Mouse (Mus musculus): ENCODE data around the gene Agpat4. TPM values are rescaled to one million over a fixed set of nuclear protein-coding genes. Genes with fewer than 3 reads are reported as not detected.
A peak's percentile ranks its signal among the peaks of the same experiment; 100 is the strongest.

Agpat4 gene
- polyA plus RNA-seq, 1 experiment from 2014 or later: 65.7 TPM

DNA sequence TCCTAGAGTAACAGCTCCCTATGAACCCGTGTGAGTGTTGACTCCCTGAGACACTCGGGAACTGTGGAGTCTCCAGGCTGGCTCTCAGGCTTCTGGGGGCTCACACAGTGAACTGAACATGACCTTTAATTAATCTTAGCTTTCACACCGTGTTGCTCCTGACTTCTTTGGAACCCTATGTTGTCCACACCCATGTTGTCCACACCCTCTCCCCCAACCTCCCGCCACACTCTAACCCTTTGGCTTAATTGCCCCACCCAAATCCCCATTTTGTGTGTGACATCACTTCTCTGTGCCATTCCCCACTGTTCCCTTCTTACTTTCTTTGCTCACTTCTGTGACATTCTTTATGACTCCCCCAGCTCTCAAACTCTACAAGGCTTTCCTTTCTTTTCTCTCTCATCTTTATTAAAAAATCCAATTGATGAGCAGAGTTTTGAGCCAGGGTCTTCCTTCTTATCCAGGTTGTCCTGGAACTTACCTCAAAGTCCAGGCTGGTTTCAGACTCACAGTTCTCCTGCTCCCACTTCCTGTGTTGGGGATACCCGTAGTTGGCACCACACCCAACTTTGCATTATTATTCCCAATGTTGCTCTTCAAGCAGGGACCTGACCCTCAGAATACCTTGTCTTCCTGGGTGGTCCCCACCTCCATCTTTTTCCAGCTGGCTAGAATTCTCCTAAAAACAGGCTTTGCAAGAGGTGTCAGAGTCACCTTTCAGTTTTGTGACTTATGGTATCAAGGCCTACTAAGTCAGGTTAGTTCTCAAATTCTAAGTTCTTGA, 64.4 kb downstream of the Agpat4 start:
- H3K4me1 ChIP-seq: peaks cover 18% of the 10 kb centered on the region
- no peak for ATAC-seq (replicated peaks)
- H3K9ac ChIP-seq: no peak overlapping the region
- H3K4me2 ChIP-seq: no peak overlapping the region
- H3K4me3 ChIP-seq: no peak overlapping the region
- H3K9me3 ChIP-seq: no peaks in the 10 kb centered on the region
- no peak overlapping the region for H3K27ac ChIP-seq
- 86% methylated on average over 5 of the region's 5 CpGs for WGBS
- H3K36me3 ChIP-seq (replicated peaks): no peaks in the 10 kb centered on the region
- H3K27me3 ChIP-seq (replicated peaks): no peaks in the 10 kb centered on the region

DNA sequence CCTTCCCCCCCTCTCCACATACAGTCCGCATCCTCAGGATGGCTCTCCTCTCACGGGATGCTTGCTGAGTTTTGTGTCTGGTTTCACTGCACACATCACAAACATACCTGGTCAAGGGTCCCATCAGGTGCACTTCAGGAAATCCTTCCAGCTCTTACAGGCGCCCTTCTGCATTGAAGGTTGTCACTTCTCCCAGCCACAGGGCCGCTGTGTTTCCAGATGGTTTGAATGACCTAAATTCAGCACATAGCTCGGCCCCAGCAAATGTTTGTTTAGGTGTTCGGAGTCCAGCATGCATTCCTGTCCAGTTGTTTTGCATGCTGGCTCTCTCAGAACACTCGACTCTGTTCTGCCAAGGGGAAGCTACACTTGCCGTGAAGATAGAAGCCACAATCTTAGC, 65.8 kb downstream of the Agpat4 start:
- 82% methylated on average over 8 of the region's 8 CpGs for WGBS
- no peaks in the 10 kb centered on the region for H3K27me3 ChIP-seq (replicated peaks)
- no peak overlapping the region for H3K9ac ChIP-seq
- H3K4me1 ChIP-seq: peaks cover 17% of the 10 kb centered on the region
- no peaks in the 10 kb centered on the region for H3K36me3 ChIP-seq (replicated peaks)
- H3K4me2 ChIP-seq: no peak overlapping the region
- no peaks in the 10 kb centered on the region for H3K9me3 ChIP-seq
- no peak overlapping the region for H3K27ac ChIP-seq
- ATAC-seq (replicated peaks): no peak
- no peak overlapping the region for H3K4me3 ChIP-seq

DNA sequence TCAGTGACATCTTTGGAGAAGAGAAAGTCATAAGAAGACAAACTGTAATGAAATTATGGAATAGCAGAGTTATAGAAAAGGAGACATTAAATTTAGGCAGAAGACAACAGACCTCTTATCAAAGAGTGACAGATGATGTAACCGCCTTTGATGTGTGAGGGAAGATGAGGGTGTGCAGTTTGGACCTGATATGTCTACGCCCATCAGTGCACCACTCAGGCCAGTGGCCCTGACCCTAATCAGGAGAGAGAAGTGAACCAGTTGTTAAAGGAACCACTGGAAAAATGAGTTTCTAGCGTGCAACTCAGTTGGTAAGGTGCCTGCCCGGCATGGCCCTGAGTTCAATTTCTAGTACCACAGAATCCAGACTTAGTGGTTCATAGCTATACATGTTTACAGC, 67.4 kb downstream of the Agpat4 start:
- peaks cover 17% of the 10 kb centered on the region for H3K4me1 ChIP-seq
- 96% methylated on average over 4 of the region's 4 CpGs for WGBS
- no peak overlapping the region for H3K9ac ChIP-seq
- no peaks in the 10 kb centered on the region for H3K27me3 ChIP-seq (replicated peaks)
- no peak overlapping the region for H3K4me2 ChIP-seq
- H3K4me3 ChIP-seq: no peak overlapping the region
- H3K36me3 ChIP-seq (replicated peaks): no peaks in the 10 kb centered on the region
- no peak overlapping the region for H3K27ac ChIP-seq
- no peak for ATAC-seq (replicated peaks)
- H3K9me3 ChIP-seq: no peaks in the 10 kb centered on the region

DNA sequence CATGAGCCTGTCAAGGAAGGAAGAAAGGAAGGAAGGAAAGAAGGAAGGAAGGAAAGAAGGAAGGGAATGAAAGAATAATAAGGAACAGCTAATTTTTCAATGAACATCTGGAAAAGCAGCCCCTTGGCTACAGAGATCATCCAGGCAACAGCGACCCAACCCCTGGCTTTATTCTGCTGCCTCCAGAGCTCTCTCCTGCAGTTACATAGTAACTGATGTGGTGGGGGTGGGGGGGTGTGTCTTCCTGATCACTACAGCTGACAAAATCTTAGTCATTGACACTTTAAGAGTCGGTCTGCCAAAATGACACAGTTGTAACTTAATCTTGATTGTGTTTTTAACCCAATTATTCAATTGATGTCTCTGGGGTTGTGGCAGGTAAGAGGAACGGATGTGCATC, 67.8 kb downstream of the Agpat4 start:
- Histone ChIP-seq H3K4me1 (peaks cover 17% of the 10 kb centered on the region), H3K27me3 (replicated peaks) (no peaks in the 10 kb centered on the region), H3K27ac (no peak overlapping the region), H3K4me2 (no peak overlapping the region), H3K4me3 (no peak overlapping the region), H3K36me3 (replicated peaks) (no peaks in the 10 kb centered on the region), H3K9me3 (no peaks in the 10 kb centered on the region), H3K9ac (no peak overlapping the region)
- WGBS: 89% methylated on average over 3 of the region's 3 CpGs
- no peak for ATAC-seq (replicated peaks)

DNA sequence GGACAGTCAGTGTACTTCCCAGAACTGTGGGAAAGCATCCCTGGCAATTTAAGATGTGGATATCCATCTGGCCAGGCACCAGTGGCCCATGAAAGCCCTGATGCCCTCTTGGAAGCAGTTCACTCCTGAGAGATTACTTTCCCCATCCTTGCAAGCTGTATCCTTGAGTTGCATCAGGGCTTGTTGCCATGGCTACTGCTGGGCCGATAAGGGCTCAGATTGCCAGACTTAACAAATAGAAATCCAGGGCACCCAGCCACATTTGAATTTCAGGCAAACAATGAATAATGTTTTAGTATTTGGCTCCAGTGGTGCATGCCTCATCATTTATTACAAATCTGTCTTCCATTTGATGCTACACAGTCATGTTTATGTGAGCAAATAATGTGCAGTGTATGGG, 69.3 kb downstream of the Agpat4 start:
- peak; percentile 86 for ATAC-seq (replicated peaks)
- H3K27ac ChIP-seq: peak overlapping the region; percentile 61
- H3K4me3 ChIP-seq: no peak overlapping the region
- H3K9ac ChIP-seq: no peak overlapping the region
- no peaks in the 10 kb centered on the region for H3K36me3 ChIP-seq (replicated peaks)
- no peak overlapping the region for H3K4me2 ChIP-seq
- H3K27me3 ChIP-seq (replicated peaks): no peaks in the 10 kb centered on the region
- H3K9me3 ChIP-seq: no peaks in the 10 kb centered on the region
- 11% methylated on average over 1 of the region's 1 CpGs for WGBS
- peaks cover 17% of the 10 kb centered on the region for H3K4me1 ChIP-seq

DNA sequence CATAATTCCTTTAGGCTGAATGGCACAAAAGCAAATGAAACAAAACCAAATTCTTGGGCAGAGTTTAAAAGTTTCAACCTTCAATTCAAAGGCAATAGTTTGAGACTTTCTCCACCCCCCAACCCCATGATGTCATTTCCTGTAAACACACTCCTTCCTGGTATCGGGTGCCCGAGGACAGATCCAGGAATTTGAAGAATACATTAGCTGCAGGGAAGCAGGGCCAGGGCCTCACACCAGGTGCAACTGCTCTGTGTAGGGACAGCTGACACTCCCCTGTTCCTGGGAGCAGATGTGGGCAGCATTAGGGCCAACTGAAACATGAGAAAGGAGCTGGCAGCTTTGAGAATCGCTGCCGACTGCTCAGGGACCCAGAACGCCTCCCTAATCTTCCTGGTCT, 76.6 kb downstream of the Agpat4 start:
- no peak overlapping the region for H3K4me3 ChIP-seq
- H3K9me3 ChIP-seq: no peaks in the 10 kb centered on the region
- no peak overlapping the region for H3K9ac ChIP-seq
- H3K36me3 ChIP-seq (replicated peaks): no peaks in the 10 kb centered on the region
- no peak overlapping the region for H3K4me2 ChIP-seq
- no peaks in the 10 kb centered on the region for H3K4me1 ChIP-seq
- 60% methylated on average over 5 of the region's 5 CpGs for WGBS
- H3K27ac ChIP-seq: no peak overlapping the region
- no peak for ATAC-seq (replicated peaks)
- H3K27me3 ChIP-seq (replicated peaks): no peaks in the 10 kb centered on the region

DNA sequence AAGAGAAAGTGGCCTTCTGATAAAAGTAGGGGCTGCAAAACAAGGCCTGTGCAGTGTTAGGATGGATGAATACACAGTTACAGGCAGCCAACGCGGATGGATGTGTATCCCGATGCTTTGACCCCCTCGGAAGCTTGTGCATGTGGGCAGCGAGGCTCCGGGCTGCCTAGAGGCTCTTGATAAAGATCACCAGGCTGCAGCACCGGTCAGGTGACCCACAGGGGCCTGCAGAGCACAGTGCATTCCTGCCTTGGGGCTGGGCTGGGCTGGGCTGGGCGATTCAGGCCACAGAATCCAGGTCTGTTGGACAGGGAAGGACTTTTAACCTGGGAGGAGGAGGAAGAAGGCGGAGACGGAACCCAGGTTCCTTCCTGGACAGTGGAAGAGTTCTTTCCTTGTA, 77.1 kb downstream of the Agpat4 start:
- no peaks in the 10 kb centered on the region for H3K27me3 ChIP-seq (replicated peaks)
- no peaks in the 10 kb centered on the region for H3K9me3 ChIP-seq
- H3K4me2 ChIP-seq: no peak overlapping the region
- 80% methylated on average over 10 of the region's 10 CpGs for WGBS
- no peaks in the 10 kb centered on the region for H3K36me3 ChIP-seq (replicated peaks)
- H3K4me3 ChIP-seq: no peak overlapping the region
- no peaks in the 10 kb centered on the region for H3K4me1 ChIP-seq
- H3K27ac ChIP-seq: no peak overlapping the region
- no peak for ATAC-seq (replicated peaks)
- no peak overlapping the region for H3K9ac ChIP-seq

DNA sequence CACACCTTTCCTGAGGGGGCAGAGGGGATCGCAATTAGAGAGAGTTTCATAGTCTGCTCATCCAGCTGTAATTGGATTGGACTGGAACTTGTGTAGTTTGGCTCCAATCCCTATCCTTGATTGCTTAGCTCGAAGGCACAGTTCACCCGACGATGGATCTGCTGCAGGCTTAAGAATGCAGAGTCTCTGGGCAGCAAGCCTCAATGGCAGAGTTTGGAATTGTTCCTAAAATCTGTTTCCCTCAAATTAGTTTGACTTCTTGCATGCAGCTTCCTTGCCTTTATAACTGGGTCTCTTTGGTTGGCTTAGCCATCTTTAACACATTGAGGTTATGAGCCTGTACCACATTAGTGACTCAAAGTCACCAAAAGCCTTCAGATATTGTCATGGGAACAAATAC, 81.4 kb downstream of the Agpat4 start:
- no peak overlapping the region for H3K9ac ChIP-seq
- no peaks in the 10 kb centered on the region for H3K36me3 ChIP-seq (replicated peaks)
- H3K9me3 ChIP-seq: no peaks in the 10 kb centered on the region
- H3K4me1 ChIP-seq: peaks cover 12% of the 10 kb centered on the region
- no peak for ATAC-seq (replicated peaks)
- no peak overlapping the region for H3K4me2 ChIP-seq
- WGBS: 73% methylated on average over 4 of the region's 4 CpGs
- no peaks in the 10 kb centered on the region for H3K27me3 ChIP-seq (replicated peaks)
- no peak overlapping the region for H3K4me3 ChIP-seq
- H3K27ac ChIP-seq: no peak overlapping the region

DNA sequence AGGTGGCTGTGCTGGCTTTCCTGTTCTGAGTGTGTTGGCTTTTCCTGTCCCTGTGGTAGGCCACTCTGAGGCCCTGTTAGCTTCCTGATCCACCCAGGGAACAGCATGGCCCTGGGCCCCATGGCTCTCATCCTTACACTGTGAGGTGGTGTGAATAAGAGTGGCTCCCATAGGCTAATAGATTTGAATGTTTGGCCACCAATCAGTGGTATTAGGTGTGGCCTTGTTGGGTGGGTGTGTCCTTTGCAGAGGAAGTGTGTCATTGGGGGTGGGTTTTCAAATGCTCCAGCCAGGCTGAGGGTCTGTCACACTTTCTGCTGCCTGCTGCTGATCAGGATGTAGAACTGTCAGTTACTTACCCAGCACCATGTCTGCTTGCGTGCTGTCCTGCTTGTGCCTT, 82.6 kb downstream of the Agpat4 start:
- ATAC-seq (replicated peaks): no peak
- WGBS: 91% methylated on average over 1 of the region's 1 CpGs

DNA sequence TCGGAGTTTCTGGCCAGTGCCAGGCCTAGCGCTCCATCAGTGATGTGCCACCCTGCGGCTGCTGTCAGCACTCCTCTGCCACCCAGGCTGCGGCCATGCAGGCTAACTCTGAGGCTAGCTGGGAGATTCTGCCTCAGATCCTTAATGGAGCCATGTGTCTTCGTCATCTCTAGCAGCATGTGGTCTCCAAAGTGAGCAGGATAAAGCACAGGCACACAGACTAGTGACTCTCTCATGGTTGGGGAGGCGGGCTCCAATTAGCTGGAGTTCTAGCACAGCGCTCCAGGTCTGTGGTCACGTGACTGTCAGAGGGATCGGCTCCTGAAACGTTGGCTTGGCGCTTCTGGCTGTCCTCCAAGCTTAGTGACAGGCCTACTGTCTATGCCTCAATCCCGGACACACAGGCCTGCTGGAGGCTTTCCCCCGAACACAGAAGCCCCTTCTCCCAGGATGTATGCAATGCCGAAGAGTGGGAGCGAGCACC, 85.0 kb downstream of the Agpat4 start:
- H3K4me2 ChIP-seq: no peak overlapping the region
- H3K9ac ChIP-seq: no peak overlapping the region
- peak; percentile 53 for ATAC-seq (replicated peaks)
- no peaks in the 10 kb centered on the region for H3K36me3 ChIP-seq (replicated peaks)
- no peaks in the 10 kb centered on the region for H3K27me3 ChIP-seq (replicated peaks)
- 56% methylated on average over 15 of the region's 15 CpGs for WGBS
- no peak overlapping the region for H3K27ac ChIP-seq
- H3K4me1 ChIP-seq: peaks cover 41% of the 10 kb centered on the region
- H3K4me3 ChIP-seq: no peak overlapping the region
- no peaks in the 10 kb centered on the region for H3K9me3 ChIP-seq

More for the DNA sequence above, 82.6 kb downstream of the Agpat4 start:
- Histone ChIP-seq H3K4me2 (no peak overlapping the region), H3K9me3 (no peaks in the 10 kb centered on the region), H3K9ac (no peak overlapping the region), H3K4me1 (peaks cover 23% of the 10 kb centered on the region), H3K27me3 (replicated peaks) (no peaks in the 10 kb centered on the region), H3K36me3 (replicated peaks) (no peaks in the 10 kb centered on the region), H3K27ac (no peak overlapping the region), H3K4me3 (no peak overlapping the region)

DNA sequence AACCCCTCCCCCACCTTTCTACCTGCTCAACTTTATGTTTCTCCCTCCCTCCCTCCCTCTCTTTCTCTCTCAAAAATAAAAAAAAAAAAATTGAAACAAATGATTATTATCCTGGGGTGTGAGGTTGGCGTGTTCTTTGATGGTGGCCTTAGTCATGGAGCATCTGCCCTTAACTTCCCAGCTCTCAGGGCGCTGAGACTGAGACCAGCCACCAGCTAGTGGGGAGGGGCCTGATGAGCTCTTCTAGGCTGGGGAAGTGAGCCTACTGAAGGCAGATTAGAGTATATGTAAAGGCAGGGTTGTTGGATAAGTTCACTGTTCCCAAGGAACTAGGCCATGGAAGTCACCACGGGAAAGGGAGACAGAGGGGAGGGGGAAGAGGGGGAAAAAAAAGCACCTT, 85.7 kb downstream of the Agpat4 start:
- H3K4me2 ChIP-seq: no peak overlapping the region
- H3K4me3 ChIP-seq: no peak overlapping the region
- H3K27me3 ChIP-seq (replicated peaks): no peaks in the 10 kb centered on the region
- 78% methylated on average over 3 of the region's 3 CpGs for WGBS
- H3K9me3 ChIP-seq: no peaks in the 10 kb centered on the region
- ATAC-seq (replicated peaks): no peak
- no peaks in the 10 kb centered on the region for H3K36me3 ChIP-seq (replicated peaks)
- peaks cover 41% of the 10 kb centered on the region for H3K4me1 ChIP-seq
- H3K9ac ChIP-seq: no peak overlapping the region
- H3K27ac ChIP-seq: no peak overlapping the region

DNA sequence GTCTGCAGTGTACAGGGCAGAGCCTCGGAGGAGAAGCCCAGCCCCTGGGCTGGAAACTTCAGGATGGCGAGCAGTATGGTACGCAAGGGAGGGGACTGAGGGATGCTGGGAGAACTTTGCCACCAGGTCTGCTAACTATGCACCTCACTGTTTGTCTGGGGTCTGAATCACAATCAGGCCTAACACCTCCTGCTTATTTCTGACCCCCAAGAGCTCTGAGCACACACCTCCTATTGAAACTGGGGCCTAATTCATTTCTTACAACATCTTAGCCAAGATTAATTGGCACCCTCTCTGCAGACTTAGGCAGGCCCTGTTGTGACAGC, 86.1 kb downstream of the Agpat4 start:
- no peak for ATAC-seq (replicated peaks)
- no peaks in the 10 kb centered on the region for H3K9me3 ChIP-seq
- 81% methylated on average over 3 of the region's 3 CpGs for WGBS
- no peaks in the 10 kb centered on the region for H3K36me3 ChIP-seq (replicated peaks)
- H3K27me3 ChIP-seq (replicated peaks): no peaks in the 10 kb centered on the region
- no peak overlapping the region for H3K4me3 ChIP-seq
- no peak overlapping the region for H3K9ac ChIP-seq
- H3K4me1 ChIP-seq: peaks cover 41% of the 10 kb centered on the region
- H3K4me2 ChIP-seq: no peak overlapping the region
- no peak overlapping the region for H3K27ac ChIP-seq

DNA sequence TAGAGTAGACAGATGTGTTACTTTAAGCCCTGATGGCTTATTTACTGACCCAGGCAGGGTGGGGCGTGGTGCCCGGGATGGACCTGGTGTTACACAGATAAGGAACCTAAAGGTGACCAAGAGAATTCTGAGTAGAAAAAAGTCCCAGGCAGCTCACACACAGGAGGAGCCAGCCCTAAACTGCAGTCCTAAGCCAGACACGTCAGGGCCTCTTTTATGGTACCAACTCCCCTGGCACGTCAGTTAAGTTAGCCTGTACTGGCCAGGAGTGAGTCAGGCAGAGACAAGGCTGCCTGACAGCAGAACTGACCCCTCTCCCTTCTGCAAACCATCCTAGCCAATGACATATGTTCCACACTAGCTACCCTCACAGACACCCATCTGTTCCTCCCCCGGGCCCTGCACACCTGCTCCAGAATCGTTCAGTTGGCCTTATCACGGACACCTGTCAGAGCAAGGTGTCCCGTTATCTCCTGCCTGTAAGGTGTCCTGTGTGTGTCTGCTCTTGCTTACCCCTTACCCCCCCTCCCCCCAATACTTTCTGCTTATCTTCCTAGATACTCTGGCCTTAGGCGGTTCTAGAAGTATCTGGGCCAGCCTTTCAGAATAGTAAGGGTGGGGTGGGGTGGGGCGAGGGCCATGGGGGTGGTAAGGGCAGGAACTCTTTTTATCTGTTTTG, 86.7 kb downstream of the Agpat4 start:
- Histone ChIP-seq H3K4me3 (no peak overlapping the region), H3K9me3 (no peaks in the 10 kb centered on the region), H3K27me3 (replicated peaks) (no peaks in the 10 kb centered on the region), H3K4me1 (peaks cover 41% of the 10 kb centered on the region), H3K4me2 (no peak overlapping the region), H3K27ac (no peak overlapping the region), H3K36me3 (replicated peaks) (no peaks in the 10 kb centered on the region), H3K9ac (no peak overlapping the region)
- no peak for ATAC-seq (replicated peaks)
- WGBS: 78% methylated on average over 10 of the region's 10 CpGs
